ENCODE assay signal across 10 mouse cellular contexts in genomic region chr8:70447639-70448420, GRCm38 (mm10). TPM values are rescaled to one million over a fixed set of nuclear protein-coding genes. Genes with fewer than 3 reads are reported as not detected.
DNase-seq lines count a peak whose midpoint lies in the region; ATAC-seq and TF ChIP-seq lines count a peak whose summit lies in the region.
"Had no signal": no experiment of that assay in that cellular context is flagged by ENCODE, and none has a peak within 500 bp of the region (broad histone marks: within the 10 kb centered on the region; RNA-seq: fewer than 3 reads in every experiment).

No protein-coding gene starts in this region.

- no peak overlapping the region for H3K9ac ChIP-seq in midbrain, embryonic 15.5 days
- no peak overlapping the region for H3K9ac ChIP-seq in liver, embryonic 11.5 days (ENCODE audit: low read depth, low read length)

- H3K4me1 ChIP-seq in midbrain, embryonic 15.5 days: no peaks in the 10 kb centered on the region
- peaks cover 6% of the 10 kb centered on the region; the same call in 1 of the 2 replicates for H3K4me1 ChIP-seq in midbrain, embryonic 10.5 days
- H3K4me1 ChIP-seq in limb, embryonic 10.5 days: peaks cover 53% of the 10 kb centered on the region
- peaks cover 10% of the 10 kb centered on the region for H3K4me1 ChIP-seq in liver, embryonic 11.5 days (replicated peaks; ENCODE audit: control insufficient read depth, insufficient read depth, low read length)

- 76% methylated on average over 19 of the region's 19 CpGs for WGBS in midbrain, embryonic 15.5 days
- 78% methylated on average over 19 of the region's 19 CpGs for WGBS in midbrain, embryonic 10.5 days
- WGBS in limb, embryonic 10.5 days: 73% methylated on average over 19 of the region's 19 CpGs
- WGBS in liver, embryonic 11.5 days: 63% methylated on average over 19 of the region's 19 CpGs

- H3K36me3 ChIP-seq in midbrain, embryonic 15.5 days (replicated peaks): 0 out of 2 replicates have a peak, but pooled peaks cover 7% of the 10 kb centered on the region
- H3K36me3 ChIP-seq in midbrain, embryonic 10.5 days: peaks cover 34% of the 10 kb centered on the region
- H3K36me3 ChIP-seq in limb, embryonic 10.5 days: peaks cover 34% of the 10 kb centered on the region
- peaks cover 10% of the 10 kb centered on the region; the same call in 1 of the 2 replicates for H3K36me3 ChIP-seq in liver, embryonic 11.5 days (ENCODE audit: control insufficient read depth, insufficient read depth, low read length)

- H3K27me3 ChIP-seq in midbrain, embryonic 15.5 days (replicated peaks): no peaks in the 10 kb centered on the region
- H3K27me3 ChIP-seq in midbrain, embryonic 10.5 days (ENCODE audit: low read depth, poor library complexity, severe bottlenecking): peaks cover 25% of the 10 kb centered on the region
- peaks cover 20% of the 10 kb centered on the region for H3K27me3 ChIP-seq in limb, embryonic 10.5 days (ENCODE audit: low read depth, poor library complexity, severe bottlenecking)
- H3K27me3 ChIP-seq in liver, embryonic 11.5 days (replicated peaks; ENCODE audit: control insufficient read depth, insufficient read depth, low read length): peaks cover 17% of the 10 kb centered on the region

- no peaks in the 10 kb centered on the region for H3K9me3 ChIP-seq in midbrain, embryonic 15.5 days
- H3K9me3 ChIP-seq in midbrain, embryonic 10.5 days (replicated peaks): no peaks in the 10 kb centered on the region
- no peaks in the 10 kb centered on the region for H3K9me3 ChIP-seq in limb, embryonic 10.5 days (replicated peaks)
- no peaks in the 10 kb centered on the region for H3K9me3 ChIP-seq in liver, embryonic 11.5 days (ENCODE audit: control insufficient read depth, low read length)

- no peak overlapping the region for H3K27ac ChIP-seq in midbrain, embryonic 15.5 days
- H3K27ac ChIP-seq in midbrain, embryonic 10.5 days (replicated peaks): no peak overlapping the region
- peak overlapping the region; percentile 60 for H3K27ac ChIP-seq in gastrocnemius, adult 2 months
- H3K27ac ChIP-seq in limb, embryonic 10.5 days: peak overlapping the region; percentile 64
- no peak overlapping the region for H3K27ac ChIP-seq in liver, embryonic 11.5 days (ENCODE audit: low read depth, low read length)
- H3K27ac ChIP-seq: macrophage had no signal

- no peak overlapping the region for H3K4me2 ChIP-seq in midbrain, embryonic 15.5 days
- no peak overlapping the region for H3K4me2 ChIP-seq in liver, embryonic 11.5 days

- intact Hi-C loops in gastrocnemius, adult 2 months (cut with DNase I): no loop called here

- TF ChIP-seq CTCF in gastrocnemius, adult 2 months (IDR thresholded peaks at IDR 0.05): peak; percentile 31; the same call in 1 of the 2 replicates

- peak; percentile 57 to 63 for DNase-seq in frontal cortex, postnatal 10 days (ENCODE audit: low spot score in 2 of 2)
- DNase-seq in midbrain, embryonic 10.5 days (ENCODE audit: low spot score): no peak
- peak; percentile 83 for DNase-seq in gastrocnemius, adult 2 months
- no peak for DNase-seq in limb, embryonic 10.5 days (ENCODE audit: low spot score)
- no peak for DNase-seq in liver, embryonic 11.5 days (ENCODE audit: low spot score)
- DNase-seq in urinary bladder, adult 18-20 months (ENCODE audit: low spot score in 2 of 2): no peak

- H3K4me3 ChIP-seq in midbrain, embryonic 15.5 days: no peak overlapping the region
- H3K4me3 ChIP-seq in midbrain, embryonic 10.5 days: no peak overlapping the region
- peak overlapping the region; percentile 24 for H3K4me3 ChIP-seq in gastrocnemius, adult 2 months
- H3K4me3 ChIP-seq in limb, embryonic 10.5 days: no peak overlapping the region
- no peak overlapping the region for H3K4me3 ChIP-seq in liver, embryonic 11.5 days (ENCODE audit: low read depth, low read length)

- no peak for ATAC-seq in frontal cortex, adult (ENCODE audit: low TSS enrichment)
- 0 out of 2 replicates have a peak, but pooled peaks have one; percentile 38 for ATAC-seq in midbrain, embryonic 15.5 days (replicated peaks)
- no peak for ATAC-seq in liver, embryonic 11.5 days (replicated peaks; ENCODE audit: low FRiP score)

RNA-seq across cellular contexts. Expression of gene Crtc1, which starts 8.5 kb away (rescaled TPM):
- 57.2 and 58.7 TPM in 2 replicates for polyA plus RNA-seq in midbrain, embryonic 15.5 days (2015; fragmentation: Nextera tagmentation; extraction: Ambion mirVana)
- polyA plus RNA-seq in midbrain, embryonic 10.5 days (2016; fragmentation: Nextera tagmentation; extraction: Ambion mirVana): 12.9 and 16.5 TPM in 2 replicates
- 1 to 10 TPM; 8.9 to 9.5 TPM for total RNA-seq in gastrocnemius, adult 2 months (2021)
- polyA plus RNA-seq in limb, embryonic 10.5 days (2016; fragmentation: Nextera tagmentation; extraction: Ambion mirVana): 20.1 and 23.2 TPM in 2 replicates
- 11.3 and 13.1 TPM in 2 replicates for polyA plus RNA-seq in liver, embryonic 11.5 days (2014; fragmentation: Nextera tagmentation; extraction: Ambion mirVana)

RNA-seq across cellular contexts. Expression of gene Klhl26, which starts 28.9 kb away (rescaled TPM):
- 31.0 and 31.4 TPM in 2 replicates for polyA plus RNA-seq in midbrain, embryonic 15.5 days (2015; fragmentation: Nextera tagmentation; extraction: Ambion mirVana)
- 16.9 and 20.7 TPM in 2 replicates for polyA plus RNA-seq in midbrain, embryonic 10.5 days (2016; fragmentation: Nextera tagmentation; extraction: Ambion mirVana)
- 1 to 10 TPM; 6.7 to 8.5 TPM for total RNA-seq in gastrocnemius, adult 2 months (2021)
- 24.1 and 29.0 TPM in 2 replicates for polyA plus RNA-seq in limb, embryonic 10.5 days (2016; fragmentation: Nextera tagmentation; extraction: Ambion mirVana)
- polyA plus RNA-seq in liver, embryonic 11.5 days (2014; fragmentation: Nextera tagmentation; extraction: Ambion mirVana): 13.0 and 16.8 TPM in 2 replicates

RNA-seq across cellular contexts. Expression of gene Tmem59l, which starts 39.3 kb away (rescaled TPM):
- polyA plus RNA-seq in midbrain, embryonic 15.5 days (2015; fragmentation: Nextera tagmentation; extraction: Ambion mirVana): 123 and 141 TPM in 2 replicates
- polyA plus RNA-seq in midbrain, embryonic 10.5 days (2016; fragmentation: Nextera tagmentation; extraction: Ambion mirVana): 7.9 and 8.3 TPM in 2 replicates
- total RNA-seq in gastrocnemius, adult 2 months (2021): not detected
- 22.4 and 23.7 TPM in 2 replicates for polyA plus RNA-seq in limb, embryonic 10.5 days (2016; fragmentation: Nextera tagmentation; extraction: Ambion mirVana)
- 0.87 and 1.1 TPM in 2 replicates for polyA plus RNA-seq in liver, embryonic 11.5 days (2014; fragmentation: Nextera tagmentation; extraction: Ambion mirVana)
- total RNA-seq: MEL had no signal
- polyA plus RNA-seq: macrophage had no signal

RNA-seq across cellular contexts. Expression of gene Crlf1, which starts 45.1 kb away (rescaled TPM):
- 2.4 and 2.9 TPM in 2 replicates for polyA plus RNA-seq in midbrain, embryonic 15.5 days (2015; fragmentation: Nextera tagmentation; extraction: Ambion mirVana)
- polyA plus RNA-seq in midbrain, embryonic 10.5 days (2016; fragmentation: Nextera tagmentation; extraction: Ambion mirVana): 0.42 and 2.3 TPM in 2 replicates
- 1 to 10 TPM; 2.5 to 3.2 TPM for total RNA-seq in gastrocnemius, adult 2 months (2021)
- 79.8 and 126 TPM in 2 replicates for polyA plus RNA-seq in limb, embryonic 10.5 days (2016; fragmentation: Nextera tagmentation; extraction: Ambion mirVana)
- polyA plus RNA-seq in liver, embryonic 11.5 days (2014; fragmentation: Nextera tagmentation; extraction: Ambion mirVana): 3.8 and 5.4 TPM in 2 replicates
- polyA plus RNA-seq: macrophage had no signal

RNA-seq across cellular contexts. Expression of gene Rex1bd, which starts 58.7 kb away (rescaled TPM):
- 164 and 169 TPM in 2 replicates for polyA plus RNA-seq in midbrain, embryonic 15.5 days (2015; fragmentation: Nextera tagmentation; extraction: Ambion mirVana)
- polyA plus RNA-seq in midbrain, embryonic 10.5 days (2016; fragmentation: Nextera tagmentation; extraction: Ambion mirVana): 138 and 140 TPM in 2 replicates
- 100 to 1,000 TPM; 146 to 148 TPM for total RNA-seq in gastrocnemius, adult 2 months (2021)
- 126 and 143 TPM in 2 replicates for polyA plus RNA-seq in limb, embryonic 10.5 days (2016; fragmentation: Nextera tagmentation; extraction: Ambion mirVana)
- 113 and 120 TPM in 2 replicates for polyA plus RNA-seq in liver, embryonic 11.5 days (2014; fragmentation: Nextera tagmentation; extraction: Ambion mirVana)

Comparison
In these comparisons a context has a peak if more than half of its experiments do, and no peak if none do; other contexts are left out.
1. DNase-seq: peak in frontal cortex, postnatal 10 days (2 of 2) and gastrocnemius, adult 2 months (single experiment); none in midbrain, embryonic 10.5 days (single experiment), limb, embryonic 10.5 days (single experiment), liver, embryonic 11.5 days (single experiment) and urinary bladder, adult 18-20 months (0 of 2).
2. H3K27ac ChIP-seq: peak in gastrocnemius, adult 2 months (single experiment) and limb, embryonic 10.5 days (single experiment); none in midbrain, embryonic 15.5 days (single experiment), midbrain, embryonic 10.5 days (single experiment) and liver, embryonic 11.5 days (single experiment).